Mouse (Mus musculus) intestine, postnatal 0 days (tissue): ENCODE results near the gene Rtp3. TPM values are rescaled to one million over a fixed set of nuclear protein-coding genes. Genes with fewer than 3 reads are reported as not detected.

Source experiments
- ATAC-seq: fragments of 200-750 bp; cut with Nextera tagmentation; 2 replicates; pipeline ENCODE4 v1.8.0; 2017; ENCODE audit warnings: mild to moderate bottlenecking, moderate TSS enrichment, moderate library complexity
- H3K27ac ChIP-seq: fragments of 300-500 bp; sonication (generic); 2 replicates; pipeline ENCODE4 v1.5.1; 2014; ENCODE audit warnings: mild to moderate bottlenecking, low read depth, low read length, moderate library complexity
- H3K27me3 ChIP-seq: fragments of 300-500 bp; sonication (generic); replicated peaks from 2 replicates; pipeline ENCODE4 v1.6.1; 2014; ENCODE audit warnings: low read length, mixed read lengths; ENCODE audit not compliant: control insufficient read depth, insufficient read depth
- H3K36me3 ChIP-seq: fragments of 300-500 bp; sonication (generic); 2 replicates; pipeline ENCODE4 v1.6.1; 2014; ENCODE audit warnings: mild to moderate bottlenecking, moderate library complexity; ENCODE audit not compliant: control insufficient read depth, insufficient read depth
- H3K4me1 ChIP-seq: fragments of 300-500 bp; sonication (generic); replicated peaks from 2 replicates; pipeline ENCODE4 v1.6.1; 2014; ENCODE audit warnings: antibody characterized with exemption, low read length, mixed read lengths; ENCODE audit not compliant: control insufficient read depth, insufficient read depth
- H3K4me2 ChIP-seq: fragments of 300-500 bp; sonication (generic); replicated peaks from 2 replicates; pipeline ENCODE4 v1.6.1; 2014; ENCODE audit warnings: low read depth, mild to moderate bottlenecking, moderate library complexity
- H3K4me3 ChIP-seq: fragments of 300-500 bp; sonication (generic); 2 replicates; pipeline ENCODE4 v1.5.1; 2014; ENCODE audit warnings: low read depth, low read length
- H3K9ac ChIP-seq: fragments of 300-500 bp; sonication (generic); 2 replicates; pipeline ENCODE4 v1.6.1; 2014; ENCODE audit warnings: mild to moderate bottlenecking, low read depth, low read length
- H3K9me3 ChIP-seq: fragments of 300-500 bp; sonication (generic); 2 replicates; pipeline ENCODE4 v1.6.1; 2016; ENCODE audit warnings: mixed run types; ENCODE audit not compliant: control insufficient read depth
- CTCF ChIP-seq: sonication (generic); IDR thresholded peaks from 2 replicates; pipeline ENCODE4 v1.5.1; 2016; ENCODE audit warnings: low read depth, mild to moderate bottlenecking, control low read depth, antibody characterized with exemption, moderate library complexity
- WGBS: fragments of 180-500 bp; shearing (Covaris S2); extraction: QIAGEN DNeasy Blood & Tissue Kit; methylation state at CpG from one replicate; pipeline ENCODE4 v1.1.7; 2014; 5-methylcytosine and 5-hydroxymethylcytosine counted together
- polyA plus RNA-seq: library from polyadenylated mRNA; unstranded; fragments of >200 nt; fragmentation: Nextera tagmentation; extraction: Ambion mirVana; gene quantifications from 2 replicates; pipeline ENCODE4 v1.2.1, GENCODE M21; 2015

Rtp3 gene
- polyA plus RNA-seq, 1 experiment from 2014 or later: 0.17 TPM

DNA sequence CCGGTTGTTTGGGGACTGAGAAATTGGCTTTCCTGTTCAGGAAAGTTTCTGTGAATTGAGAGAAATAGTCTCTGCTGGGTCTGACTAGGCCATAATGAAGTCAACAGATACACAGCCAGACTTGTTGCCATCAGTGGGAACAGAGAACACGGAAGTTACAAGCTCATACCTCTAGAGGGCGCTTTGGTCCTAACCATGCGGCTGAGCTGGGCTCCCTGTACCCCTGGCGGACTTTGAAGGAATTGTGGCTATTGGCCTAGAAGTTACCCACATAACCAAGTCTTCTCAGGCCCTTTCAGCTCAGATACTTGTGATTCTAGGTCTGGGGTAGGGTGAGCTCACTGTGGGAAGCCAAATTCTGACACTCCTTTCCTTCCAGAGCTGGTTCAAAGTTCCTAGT lies 6.9 kb upstream of the Rtp3 start:
- Histone ChIP-seq H3K9me3 (no peaks in the 10 kb centered on the region), H3K36me3 (no peaks in the 10 kb centered on the region), H3K9ac (no peak overlapping the region), H3K4me1 (peaks cover 8% of the 10 kb centered on the region), H3K27me3 (no peaks in the 10 kb centered on the region), H3K4me3 (no peak overlapping the region), H3K27ac (no peak overlapping the region), H3K4me2 (no peak overlapping the region)
- peak; percentile 100 for TF ChIP-seq CTCF
- WGBS: 3% methylated on average over 5 of the region's 5 CpGs
- 0 out of 2 replicates have a peak, but pooled peaks have one; percentile 24 for ATAC-seq

DNA sequence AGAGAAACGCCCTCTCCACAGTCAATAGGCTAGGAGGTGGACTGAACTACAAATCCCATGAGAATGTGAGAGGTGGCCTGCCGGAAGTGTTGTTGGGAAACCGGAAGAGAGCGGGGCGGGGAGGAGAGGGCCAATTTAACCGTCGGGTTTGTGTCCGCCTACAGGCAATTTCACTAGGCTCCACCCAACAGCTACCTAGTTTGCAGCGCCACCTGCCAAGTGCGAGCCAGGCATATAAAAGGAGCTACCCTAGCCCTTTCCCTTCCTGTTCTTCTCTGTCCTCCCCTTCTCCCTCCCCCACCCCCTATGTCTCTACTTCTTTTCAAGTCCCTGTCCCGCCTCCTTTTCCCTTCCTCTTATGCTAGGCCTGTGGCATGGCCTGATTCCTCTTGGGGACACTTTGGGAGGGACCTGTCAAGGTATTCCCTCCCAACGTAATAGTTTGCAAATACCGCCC lies 4.4 kb upstream of the Rtp3 start:
- 0 out of 2 replicates have a peak overlapping the region, but pooled peaks have one; percentile 18 for H3K9ac ChIP-seq
- H3K9me3 ChIP-seq: no peaks in the 10 kb centered on the region
- H3K27me3 ChIP-seq: no peaks in the 10 kb centered on the region
- H3K4me1 ChIP-seq: peaks cover 5% of the 10 kb centered on the region
- peak overlapping the region; percentile 58; the same call in 1 of the 2 replicates for H3K27ac ChIP-seq
- 5% methylated on average over 13 of the region's 13 CpGs for WGBS
- peak; percentile 71 for ATAC-seq
- no peaks in the 10 kb centered on the region for H3K36me3 ChIP-seq
- H3K4me3 ChIP-seq: peak overlapping the region; percentile 33
- H3K4me2 ChIP-seq: peak overlapping the region; percentile 62
- TF ChIP-seq CTCF: peak; percentile 68

DNA sequence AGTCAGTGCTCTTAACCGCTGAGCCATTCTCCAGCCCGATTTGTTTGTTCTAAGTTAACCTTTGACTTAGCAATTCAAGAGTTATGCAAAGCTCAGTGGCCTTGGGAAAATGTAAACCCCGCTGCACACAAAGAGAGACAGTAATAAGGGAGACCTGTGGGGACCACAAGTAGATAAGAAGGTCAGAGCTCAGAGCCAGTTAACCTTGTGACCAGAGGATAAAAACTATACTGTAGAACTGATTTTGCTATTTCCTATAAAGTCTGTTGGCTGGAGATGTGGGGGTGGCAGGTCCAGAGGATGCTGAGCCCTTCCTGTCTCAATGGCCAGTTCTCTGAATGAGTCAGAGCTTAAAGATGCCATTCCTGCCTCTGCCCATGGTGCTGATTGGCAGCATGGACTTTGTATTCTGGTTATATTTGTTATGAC lies 2.9 kb upstream of the Rtp3 start:
- 12% methylated on average over 3 of the region's 3 CpGs for WGBS
- TF ChIP-seq CTCF: no peak

DNA sequence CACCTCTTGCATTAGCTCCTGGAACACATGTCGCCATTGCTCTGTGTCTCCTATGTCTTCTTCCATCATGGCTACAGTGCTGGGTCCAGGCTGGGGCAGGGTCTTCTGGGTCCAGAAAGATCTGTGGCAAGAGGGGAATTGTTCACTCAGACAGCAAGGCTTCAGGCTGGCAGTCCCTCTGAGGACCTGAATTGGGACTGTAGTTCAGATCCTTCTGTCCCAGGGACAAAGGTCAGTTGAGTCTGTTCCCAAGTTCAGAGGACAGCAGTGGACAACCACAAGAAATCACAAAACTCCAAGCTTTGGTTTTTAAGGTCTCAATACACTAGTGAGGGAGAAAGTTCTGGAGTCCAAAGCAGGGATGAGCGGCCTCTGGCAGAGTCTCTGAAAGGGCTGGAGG lies 840 bp downstream of the Rtp3 start:
- TF ChIP-seq CTCF: no peak
- ATAC-seq: no peak
- Histone ChIP-seq H3K36me3 (no peaks in the 10 kb centered on the region), H3K9ac (no peak overlapping the region), H3K27me3 (no peaks in the 10 kb centered on the region), H3K27ac (no peak overlapping the region), H3K4me2 (no peak overlapping the region), H3K4me3 (no peak overlapping the region), H3K9me3 (no peaks in the 10 kb centered on the region), H3K4me1 (no peaks in the 10 kb centered on the region)
- 92% methylated on average over 2 of the region's 2 CpGs for WGBS

More for the DNA sequence above, 2.9 kb upstream of the Rtp3 start:
- no peaks in the 10 kb centered on the region for H3K4me1 ChIP-seq
- H3K4me3 ChIP-seq: no peak overlapping the region
- no peaks in the 10 kb centered on the region for H3K27me3 ChIP-seq
- no peak overlapping the region for H3K9ac ChIP-seq
- no peak overlapping the region for H3K27ac ChIP-seq
- no peaks in the 10 kb centered on the region for H3K9me3 ChIP-seq
- peak; percentile 43; the same call in 1 of the 2 replicates for ATAC-seq
- H3K4me2 ChIP-seq: no peak overlapping the region
- H3K36me3 ChIP-seq: no peaks in the 10 kb centered on the region

DNA sequence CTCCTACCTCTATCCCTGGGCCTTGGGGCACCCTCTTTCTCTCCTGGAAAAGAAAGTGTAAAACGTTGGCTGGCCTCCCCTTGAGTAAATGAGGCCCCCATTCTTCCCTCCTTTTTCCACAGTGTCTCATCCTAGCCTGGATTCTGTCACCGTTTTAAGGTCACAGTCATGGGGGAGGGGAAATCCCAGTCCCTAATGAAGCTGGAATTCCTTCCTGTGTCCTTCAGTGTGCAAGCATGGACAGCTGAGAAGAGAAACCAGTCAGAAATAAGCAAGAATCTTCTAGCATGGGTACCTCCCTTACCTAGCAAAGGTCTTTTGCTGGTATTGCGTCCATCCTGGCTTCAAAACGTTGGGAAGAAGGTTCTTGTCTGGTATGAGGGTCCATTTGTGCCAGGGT lies 1.2 kb downstream of the Rtp3 start:
- Histone ChIP-seq H3K27me3 (no peaks in the 10 kb centered on the region), H3K4me3 (no peak overlapping the region), H3K36me3 (no peaks in the 10 kb centered on the region), H3K9ac (no peak overlapping the region), H3K27ac (no peak overlapping the region), H3K4me2 (no peak overlapping the region), H3K4me1 (no peaks in the 10 kb centered on the region), H3K9me3 (no peaks in the 10 kb centered on the region)
- ATAC-seq: no peak
- no peak for TF ChIP-seq CTCF
- WGBS: 56% methylated on average over 4 of the region's 4 CpGs

DNA sequence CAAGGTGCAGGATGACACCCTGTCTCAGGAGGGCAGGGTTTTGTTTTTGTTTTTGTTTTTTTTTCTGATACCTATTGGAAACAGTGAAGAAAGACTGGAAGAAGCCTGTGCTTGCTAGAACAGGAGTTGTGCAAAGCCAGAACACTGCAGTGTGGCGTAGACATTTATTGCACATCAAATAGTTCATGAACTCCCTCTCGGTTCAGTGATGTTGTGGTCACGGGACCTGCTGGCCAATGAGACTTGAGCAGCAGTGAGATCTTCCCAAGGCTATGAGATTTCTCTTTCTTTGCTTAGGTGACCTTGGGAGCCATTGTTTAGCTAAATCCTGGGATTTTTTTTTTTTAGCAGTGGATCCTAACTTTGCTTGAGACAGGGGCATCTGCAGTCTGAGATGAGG lies 2.3 kb downstream of the Rtp3 start:
- H3K27me3 ChIP-seq: no peaks in the 10 kb centered on the region
- no peaks in the 10 kb centered on the region for H3K4me1 ChIP-seq
- H3K27ac ChIP-seq: no peak overlapping the region
- H3K4me3 ChIP-seq: no peak overlapping the region
- H3K4me2 ChIP-seq: no peak overlapping the region
- no peaks in the 10 kb centered on the region for H3K9me3 ChIP-seq
- no peak overlapping the region for H3K9ac ChIP-seq
- 50% methylated on average over 3 of the region's 3 CpGs for WGBS
- no peaks in the 10 kb centered on the region for H3K36me3 ChIP-seq
- ATAC-seq: no peak
- no peak for TF ChIP-seq CTCF

DNA sequence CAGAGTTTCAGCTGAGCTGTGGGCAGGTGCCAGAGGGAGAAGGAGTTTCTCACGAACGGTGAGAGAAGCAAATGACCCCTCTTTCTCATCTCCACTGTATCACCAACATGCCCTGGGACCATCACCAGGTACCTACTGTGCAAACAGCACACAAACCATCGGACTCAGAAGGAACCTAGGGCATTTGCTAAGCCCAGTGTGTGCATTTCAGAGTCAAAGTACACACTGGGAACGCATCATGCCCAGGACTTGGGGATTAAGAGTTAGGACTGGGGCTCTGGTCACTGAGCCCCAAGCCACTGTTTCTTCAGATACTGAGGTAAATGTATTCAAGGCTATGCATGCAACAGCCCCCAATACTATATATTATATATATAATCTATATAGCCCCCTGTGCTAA lies 3.1 kb downstream of the Rtp3 start:
- H3K4me2 ChIP-seq: no peak overlapping the region
- no peaks in the 10 kb centered on the region for H3K36me3 ChIP-seq
- ATAC-seq: no peak
- WGBS: 52% methylated on average over 4 of the region's 4 CpGs
- H3K4me1 ChIP-seq: no peaks in the 10 kb centered on the region
- TF ChIP-seq CTCF: no peak
- no peak overlapping the region for H3K27ac ChIP-seq
- H3K4me3 ChIP-seq: no peak overlapping the region
- H3K27me3 ChIP-seq: no peaks in the 10 kb centered on the region
- H3K9me3 ChIP-seq: no peaks in the 10 kb centered on the region
- no peak overlapping the region for H3K9ac ChIP-seq
